Mouse (Mus musculus): Measurements from ENCODE around the gene Esr2. TPM values are rescaled to one million over a fixed set of nuclear protein-coding genes. Genes with fewer than 3 reads are reported as not detected.
A peak's percentile ranks its signal among the peaks of the same experiment; 100 is the strongest.
"Not testable (repeated sequence)": the region's sequence is repeated elsewhere in the genome, so short reads cannot be mapped to it uniquely, and the experiment has no call there.

The Esr2 gene
- total RNA-seq (2021) = under 1 TPM; 0.44 to 0.45 TPM
- long read RNA-seq, experiment 1 = 0 reads
- long read RNA-seq, experiment 2, partial matches to known transcripts = 0 of 1 reads
- long read RNA-seq, experiment 2, other reads (novel, unspliced or antisense) = 0 of 1 reads

- DNase-seq (ENCODE audit: low spot score in 2 of 2) = peak; percentile 12 to 31
Measured at GRCm38 (mm10) chr12:76177000-76177863, at the start of gene Esr2. Gene Esr2, minus strand, starts transcription at chr12:76177259.

DNA sequence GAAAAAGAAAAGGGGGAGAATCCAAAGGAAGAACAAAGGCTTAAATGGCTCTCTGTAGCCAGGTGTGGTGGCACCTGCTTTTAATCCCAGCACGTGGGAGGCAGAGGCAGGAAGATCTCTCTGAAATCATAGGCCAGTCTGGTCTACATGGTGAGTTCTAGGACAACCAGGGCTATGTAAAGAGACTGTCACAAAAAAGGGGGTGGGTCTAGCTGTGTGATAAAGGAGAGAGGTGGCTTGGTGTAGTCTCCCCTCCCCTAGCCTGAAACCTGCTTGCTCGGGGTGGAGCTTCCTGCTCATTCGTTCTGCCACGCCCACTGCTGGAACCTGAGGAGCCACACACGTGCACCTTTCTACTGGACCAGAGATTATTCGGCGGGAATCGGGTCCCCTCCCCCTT, 45.0 kb upstream of the Esr2 start:
- DNase-seq (ENCODE audit: low spot score in 2 of 2) = not testable (repeated sequence)

DNA sequence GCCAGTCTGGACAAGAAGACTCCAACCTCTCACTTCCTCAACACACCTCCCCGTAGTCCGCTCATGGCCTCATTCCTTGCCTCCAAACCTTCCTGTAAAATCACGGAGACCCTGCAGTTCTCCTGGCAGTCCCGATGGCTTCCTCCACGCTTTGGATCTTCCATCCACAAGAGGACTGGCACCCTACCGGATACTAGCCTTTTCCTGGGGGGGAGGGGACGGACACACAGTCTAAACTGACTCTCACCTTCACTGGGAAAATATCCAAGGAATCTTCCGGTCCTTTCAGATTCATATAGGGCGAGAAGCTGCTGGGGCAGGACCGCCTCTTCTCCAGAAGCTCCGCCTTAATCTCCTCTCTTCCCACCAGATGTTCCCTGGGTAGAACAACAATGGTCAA, 39.7 kb upstream of the Esr2 start:
- DNase-seq (ENCODE audit: low spot score in 2 of 2) = no peak

GRCm38 (mm10) chr12:76215121-76215520, 38.1 kb upstream of the Esr2 start:
- no peak for DNase-seq (ENCODE audit: low spot score in 2 of 2)

DNA sequence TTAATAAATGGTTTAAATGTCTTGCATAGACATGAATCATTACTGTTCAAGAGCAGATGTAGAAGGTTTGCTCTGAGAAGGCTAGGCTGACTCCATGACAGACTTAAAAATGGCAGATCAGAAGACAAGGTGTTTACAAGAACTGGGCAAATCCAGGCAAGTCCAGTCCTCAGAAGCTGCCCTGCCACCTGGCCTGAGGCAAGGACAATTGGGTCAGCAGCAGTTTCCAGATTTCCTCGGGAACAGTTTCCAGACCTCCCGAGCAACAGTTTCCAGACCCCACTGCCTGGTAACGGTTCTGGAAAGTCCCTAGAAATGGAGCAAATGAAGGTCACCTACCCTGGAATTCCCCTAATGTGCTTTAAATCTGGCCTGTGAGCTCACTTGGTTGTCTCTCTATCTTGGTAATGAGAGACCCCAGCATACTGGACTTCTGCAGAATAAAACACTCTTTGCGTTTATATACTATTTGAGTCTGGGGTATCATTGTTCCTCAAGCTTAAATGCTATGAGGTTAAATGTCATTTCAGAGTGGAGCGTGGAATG, 32.4 kb upstream of the Esr2 start:
- DNase-seq (ENCODE audit: low spot score in 2 of 2) = no peak

DNA sequence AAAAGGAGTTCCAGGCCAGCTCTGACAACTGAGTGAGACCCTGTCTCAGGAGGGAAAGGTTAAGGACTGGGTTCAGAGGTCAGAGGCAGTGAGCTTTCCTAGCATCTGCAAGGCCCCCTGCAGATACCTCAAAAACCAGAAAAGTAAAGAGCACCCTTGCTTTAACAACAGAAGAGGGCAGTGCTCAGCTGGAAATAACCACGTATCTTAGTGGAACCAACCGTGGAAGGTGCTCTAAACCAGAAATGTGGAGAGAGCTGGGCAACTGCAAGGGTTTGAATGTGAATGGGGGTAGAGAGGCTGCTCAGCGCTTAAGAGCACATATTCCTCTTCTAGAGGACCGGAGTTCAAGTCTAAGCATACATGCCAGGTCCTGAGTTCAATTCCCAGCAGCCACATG, 23.3 kb upstream of the Esr2 start:
- no peak for DNase-seq (ENCODE audit: low spot score in 2 of 2)

GRCm38 (mm10) chr12:76197071-76197470, 20.0 kb upstream of the Esr2 start:
- DNase-seq (ENCODE audit: low spot score in 2 of 2) = no peak

DNA sequence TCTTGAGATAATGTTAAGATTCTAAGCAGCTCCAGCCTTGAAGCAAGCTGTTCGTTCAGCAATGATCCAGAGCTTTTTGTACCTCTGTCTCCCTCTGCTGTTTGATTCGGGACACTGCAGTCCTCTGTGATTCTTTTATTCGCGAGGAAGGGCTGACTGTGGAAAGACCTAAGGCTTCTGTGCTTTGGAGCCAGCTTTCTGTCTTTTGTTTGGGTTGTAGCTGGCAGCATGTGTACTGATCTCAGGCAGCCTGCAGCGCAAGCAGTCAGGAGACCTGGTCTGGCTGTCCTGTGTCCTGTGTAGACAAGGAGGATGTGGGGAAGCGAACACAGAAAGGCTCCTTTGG, 19.6 kb upstream of the Esr2 start:
- peak; percentile 74 to 80 for DNase-seq (ENCODE audit: low spot score in 2 of 2)

- peak; percentile 56 to 57 for DNase-seq (ENCODE audit: low spot score in 2 of 2)
Measured at GRCm38 (mm10) chr12:76195912-76196708, 19.1 kb upstream of the Esr2 start.

DNA sequence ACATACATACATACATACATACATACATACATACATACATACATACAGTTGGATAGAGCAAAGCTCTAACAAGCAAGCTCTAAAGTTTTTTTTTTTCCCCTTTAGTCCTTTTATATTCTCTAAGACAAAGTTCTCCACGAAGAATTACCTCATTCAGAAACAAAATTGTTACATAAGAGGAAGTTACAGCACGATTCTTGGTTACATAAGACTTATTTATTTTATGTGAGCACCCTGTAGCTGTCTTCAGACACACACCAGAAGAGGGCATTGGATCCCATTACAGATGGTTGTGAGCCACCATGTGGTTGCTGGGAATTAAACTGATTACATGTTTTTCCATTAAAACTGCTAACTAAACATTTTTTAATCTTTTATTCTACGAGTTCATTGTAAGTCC, 17.5 kb upstream of the Esr2 start:
- DNase-seq (ENCODE audit: low spot score in 2 of 2) = no peak

GRCm38 (mm10) chr12:76190940-76191339, 13.9 kb upstream of the Esr2 start:
- DNase-seq (ENCODE audit: low spot score in 2 of 2) = peak in 1 of 2 experiments; percentile 5

GRCm38 (mm10) chr12:76187849-76188248, 10.8 kb upstream of the Esr2 start:
- peak; percentile 36 to 42 for DNase-seq (ENCODE audit: low spot score in 2 of 2)

DNA sequence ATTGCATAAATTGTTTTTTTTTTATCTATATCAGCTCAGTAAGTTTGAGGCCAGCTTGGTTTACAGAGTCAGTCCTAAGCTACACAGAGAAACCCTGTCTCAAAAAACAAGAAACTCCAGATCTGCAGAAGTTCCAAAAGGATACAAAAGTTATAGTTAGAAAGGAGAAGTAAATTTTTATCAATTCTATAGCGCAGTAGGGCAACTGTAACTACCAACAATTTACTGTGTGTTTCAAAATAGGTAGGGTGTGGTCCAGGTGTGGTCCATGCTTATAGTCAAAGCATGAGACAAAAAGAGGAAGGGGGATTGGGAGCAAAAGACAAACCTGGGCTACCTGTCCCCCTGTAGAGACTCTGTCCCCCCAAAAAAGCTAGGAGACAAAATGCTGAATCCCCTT, 9.4 kb upstream of the Esr2 start:
- DNase-seq (ENCODE audit: low spot score in 2 of 2) = no peak

- DNase-seq (ENCODE audit: low spot score in 2 of 2) = no peak
Measured at GRCm38 (mm10) chr12:76185167-76185816, 8.2 kb upstream of the Esr2 start.

DNA sequence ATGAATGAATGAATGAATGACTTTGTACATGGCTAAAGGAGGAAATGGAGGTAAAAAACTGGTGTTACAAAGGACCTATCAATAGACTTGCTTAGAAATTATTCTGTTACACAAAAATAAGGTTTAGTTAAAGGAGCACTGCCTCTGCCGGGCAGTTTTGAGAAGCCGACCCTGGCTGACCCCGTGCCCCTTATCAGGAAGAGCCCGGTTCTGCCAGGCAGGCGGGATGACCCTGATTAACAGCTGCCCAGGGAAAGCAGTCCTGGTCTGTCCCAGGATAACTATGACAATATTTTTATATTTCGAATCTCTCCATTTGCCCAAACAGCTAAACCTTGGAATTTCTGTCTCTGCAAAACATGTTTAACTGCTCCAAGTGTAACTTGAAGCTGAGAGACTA, 7.2 kb upstream of the Esr2 start:
- DNase-seq (ENCODE audit: low spot score in 2 of 2) = no peak

DNA sequence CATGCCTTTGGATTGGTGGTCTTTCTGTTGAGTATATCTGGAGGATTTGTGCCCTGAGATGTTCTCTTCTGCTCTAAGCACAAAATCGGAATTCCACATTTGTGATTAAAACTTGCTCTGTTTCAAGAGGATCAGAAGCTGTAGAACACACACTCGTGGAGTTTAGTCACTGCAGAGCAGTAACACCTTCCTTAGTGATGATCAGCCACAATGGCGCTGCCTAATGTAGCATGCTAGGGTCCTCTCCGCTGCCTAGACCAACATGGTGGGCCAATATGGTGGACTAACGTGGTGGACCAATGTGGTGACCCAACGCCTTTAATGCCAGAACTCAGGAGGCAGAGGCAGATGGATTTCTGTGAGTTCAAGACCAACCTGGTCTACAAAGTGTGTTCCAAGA, 5.8 kb upstream of the Esr2 start:
- no peak for DNase-seq (ENCODE audit: low spot score in 2 of 2)

DNA sequence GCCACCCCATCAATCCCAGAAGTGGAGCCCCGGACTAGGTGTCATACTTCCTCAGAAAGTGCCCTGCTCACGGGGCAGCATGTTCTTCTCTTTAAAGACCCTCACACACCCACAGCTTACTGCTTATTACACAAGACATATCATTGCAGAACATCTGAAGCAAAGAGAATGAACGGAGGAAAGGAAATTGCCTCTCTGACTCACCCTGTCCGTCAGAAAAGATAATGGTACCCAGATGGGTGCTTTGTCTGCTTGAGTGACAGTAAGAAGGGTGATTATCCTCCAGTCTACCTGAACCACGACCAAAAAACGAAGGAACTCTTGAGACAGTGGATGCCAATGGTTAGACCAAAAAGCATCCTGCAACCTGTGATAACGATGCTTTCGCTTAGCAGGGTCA, 4.4 kb upstream of the Esr2 start:
- DNase-seq (ENCODE audit: low spot score in 2 of 2) = no peak

GRCm38 (mm10) chr12:76180442-76180841, 3.4 kb upstream of the Esr2 start:
- DNase-seq (ENCODE audit: low spot score in 2 of 2) = no peak

DNA sequence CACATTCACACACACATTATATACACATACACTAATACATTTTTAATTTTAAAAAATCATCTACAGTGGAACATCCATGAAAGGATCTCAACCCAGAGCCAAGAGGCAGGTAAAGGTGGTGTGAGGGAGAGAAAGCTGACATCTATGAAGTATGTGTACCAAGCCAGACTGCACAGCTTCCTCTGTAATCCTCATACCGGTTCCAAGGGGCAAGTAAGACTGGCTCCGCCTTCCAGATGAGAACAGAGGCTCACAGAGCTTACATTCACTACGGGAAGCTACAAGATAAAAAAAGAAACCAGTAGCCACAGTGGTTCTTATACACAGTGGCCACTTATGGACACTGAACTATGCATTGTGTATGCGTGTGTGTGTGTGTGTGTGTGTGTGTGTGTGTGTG, 2.5 kb upstream of the Esr2 start:
- no peak for DNase-seq (ENCODE audit: low spot score in 2 of 2)

DNA sequence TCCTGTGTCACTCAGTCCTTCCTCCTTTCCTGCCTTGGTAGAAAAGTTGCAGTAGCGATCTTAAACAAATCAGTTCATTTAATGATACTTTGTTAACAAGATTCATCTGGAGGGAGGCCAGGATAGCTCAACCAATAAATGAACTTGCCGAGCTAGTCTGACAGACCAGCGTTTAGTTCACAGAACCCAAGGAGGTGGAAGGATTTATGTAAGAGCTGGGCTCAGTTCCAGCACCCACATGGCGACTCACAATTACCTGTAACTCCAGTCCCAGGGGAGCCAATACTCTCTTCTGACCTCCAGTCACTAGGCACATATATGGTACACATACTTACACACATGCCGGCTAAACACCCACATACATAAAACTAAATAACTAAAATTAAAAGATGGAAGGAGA, 2.0 kb upstream of the Esr2 start:
- DNase-seq (ENCODE audit: low spot score in 2 of 2) = no peak

- peak; percentile 55 to 75 for DNase-seq (ENCODE audit: low spot score in 2 of 2)
Measured at GRCm38 (mm10) chr12:76177864-76178518, 932 bp upstream of the Esr2 start.

Data from left cerebral cortex, adult 18-20 months (tissue).